Comparison of ENCODE assay signal across 9 mouse cellular contexts in the genomic region with DNA sequence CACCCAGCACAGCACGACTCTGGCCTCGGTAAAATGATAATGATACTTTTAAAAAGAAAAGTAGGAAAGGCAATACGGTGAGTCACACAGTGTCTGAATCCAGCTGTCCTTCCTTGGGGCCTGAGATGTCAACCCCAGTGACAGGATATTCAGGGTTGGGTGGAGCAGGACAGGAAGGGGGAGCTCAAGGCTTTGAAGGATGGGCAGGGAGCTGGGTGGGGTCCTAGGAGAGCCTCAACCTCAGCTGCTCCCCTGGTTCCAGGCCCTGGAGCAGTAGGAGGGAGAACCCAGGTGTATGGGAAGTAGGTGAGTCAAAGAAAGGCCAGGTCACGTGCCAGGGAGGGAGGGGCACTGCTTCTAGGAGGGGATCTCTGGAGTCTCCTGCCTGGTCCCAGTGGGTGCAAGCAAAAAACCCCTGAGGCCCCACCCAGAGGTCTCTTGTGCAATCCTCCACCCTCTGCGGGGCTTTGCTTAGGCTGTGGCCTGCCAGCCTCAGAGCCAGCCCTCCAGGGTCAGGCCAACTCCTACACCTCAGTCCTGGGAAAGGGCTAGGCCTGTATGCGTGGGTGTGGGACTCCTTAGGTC. TPM values are rescaled to one million over a fixed set of nuclear protein-coding genes. Genes with fewer than 3 reads are reported as not detected.
DNase-seq lines count a peak whose midpoint lies in the region; ATAC-seq and TF ChIP-seq lines count a peak whose summit lies in the region.
"Had no signal": no experiment of that assay in that cellular context is flagged by ENCODE, and none has a peak within 500 bp of the region (broad histone marks: within the 10 kb centered on the region; RNA-seq: fewer than 3 reads in every experiment).

No protein-coding gene starts in this region.

- peaks cover 34% of the 10 kb centered on the region for H3K4me1 ChIP-seq in liver, embryonic 11.5 days (replicated peaks; ENCODE audit: control insufficient read depth, insufficient read depth, low read length)
- peaks cover 82% of the 10 kb centered on the region for H3K4me1 ChIP-seq in embryonic facial prominence, embryonic 10.5 days
- peaks cover 56% of the 10 kb centered on the region for H3K4me1 ChIP-seq in intestine, embryonic 15.5 days (replicated peaks)

- no peak overlapping the region for H3K4me2 ChIP-seq in liver, embryonic 11.5 days
- no peak overlapping the region for H3K4me2 ChIP-seq in intestine, embryonic 15.5 days (replicated peaks)
- peak overlapping the region; percentile 84 for H3K4me2 ChIP-seq in myocyte (ENCODE audit: low read depth)

- peak overlapping the region; percentile 5; the same call in 1 of the 2 replicates for H3K27ac ChIP-seq in liver, embryonic 11.5 days (ENCODE audit: low read depth, low read length)
- H3K27ac ChIP-seq in embryonic facial prominence, embryonic 10.5 days (replicated peaks): peak overlapping the region; percentile 86
- H3K27ac ChIP-seq in intestine, embryonic 15.5 days: peak overlapping the region; percentile 56

- no peak for TF ChIP-seq POLR2A in myocyte (IDR thresholded peaks at IDR 0.05; ENCODE audit: insufficient read length, low read depth)

- no peak overlapping the region for H3K4me3 ChIP-seq in liver, embryonic 11.5 days (ENCODE audit: low read depth, low read length)
- no peak overlapping the region for H3K4me3 ChIP-seq in embryonic facial prominence, embryonic 10.5 days
- H3K4me3 ChIP-seq in intestine, embryonic 15.5 days (replicated peaks): no peak overlapping the region
- H3K4me3 ChIP-seq in myocyte: peak overlapping the region; percentile 3

- H3K27me3 ChIP-seq in liver, embryonic 11.5 days (replicated peaks; ENCODE audit: control insufficient read depth, insufficient read depth, low read length): peaks cover 17% of the 10 kb centered on the region
- H3K27me3 ChIP-seq in embryonic facial prominence, embryonic 10.5 days (replicated peaks; ENCODE audit: low read depth, poor library complexity, severe bottlenecking): peaks cover 21% of the 10 kb centered on the region
- no peaks in the 10 kb centered on the region for H3K27me3 ChIP-seq in intestine, embryonic 15.5 days (replicated peaks)
- no peaks in the 10 kb centered on the region for H3K27me3 ChIP-seq in myocyte (ENCODE audit: control insufficient read depth, insufficient read depth, insufficient read length)

- no peaks in the 10 kb centered on the region for H3K36me3 ChIP-seq in liver, embryonic 11.5 days (ENCODE audit: control insufficient read depth, insufficient read depth, low read length)
- no peaks in the 10 kb centered on the region for H3K36me3 ChIP-seq in embryonic facial prominence, embryonic 10.5 days (replicated peaks)
- no peaks in the 10 kb centered on the region for H3K36me3 ChIP-seq in intestine, embryonic 15.5 days
- H3K36me3 ChIP-seq in myocyte (ENCODE audit: control insufficient read depth, insufficient read depth): no peaks in the 10 kb centered on the region

- H3ac ChIP-seq in myocyte (ENCODE audit: control insufficient read depth, insufficient read length): no peak overlapping the region

- 0 out of 2 replicates have a peak overlapping the region, but pooled peaks have one; percentile 20 for H3K9ac ChIP-seq in liver, embryonic 11.5 days (ENCODE audit: low read depth, low read length)
- no peak overlapping the region for H3K9ac ChIP-seq in intestine, embryonic 15.5 days

- WGBS in liver, embryonic 11.5 days: 45% methylated on average over 6 of the region's 6 CpGs
- WGBS in embryonic facial prominence, embryonic 10.5 days: 75% methylated on average over 6 of the region's 6 CpGs
- 38% methylated on average over 6 of the region's 6 CpGs for WGBS in intestine, embryonic 15.5 days

- intact Hi-C loops in left cerebral cortex, postnatal 36 days (cut with DNase I): no loop called here
- intact Hi-C loops in gastrocnemius, postnatal 36 days (cut with DNase I): no loop called here

- H3K9me3 ChIP-seq in liver, embryonic 11.5 days (ENCODE audit: control insufficient read depth, low read length): no peaks in the 10 kb centered on the region
- H3K9me3 ChIP-seq in embryonic facial prominence, embryonic 10.5 days: no peaks in the 10 kb centered on the region
- H3K9me3 ChIP-seq in intestine, embryonic 15.5 days: no peaks in the 10 kb centered on the region

- no peak for DNase-seq in liver, embryonic 11.5 days (ENCODE audit: low spot score)
- no peak for DNase-seq in liver
- DNase-seq in embryonic facial prominence, embryonic 10.5 days (ENCODE audit: low spot score): no peak
- no peak for DNase-seq in left cerebral cortex, postnatal 36 days (ENCODE audit: low spot score in 2 of 2)
- DNase-seq in gastrocnemius, postnatal 25 days: no peak
- DNase-seq in gastrocnemius, postnatal 36 days: no peak

- no peak for ATAC-seq in liver, embryonic 11.5 days (replicated peaks; ENCODE audit: low FRiP score)
- ATAC-seq in intestine, embryonic 15.5 days: peak; percentile 13; the same call in 1 of the 2 replicates
- ATAC-seq: inflammation-experienced regulatory T-cells, adult 6 months had no signal

- no peaks in the 10 kb centered on the region for H3K79me2 ChIP-seq in myocyte (ENCODE audit: control insufficient read depth, insufficient read depth)

TF ChIP-seq in myocyte, 11 proteins besides CTCF, POLR2A, EP300 and RAD21:
- TF ChIP-seq MYOD1 (IDR thresholded peaks at IDR 0.05; ENCODE audit: control insufficient read depth in 1 of 3, insufficient read length in 2 of 3, low read depth in 2 of 3) (peak in 2 of 3 experiments; percentile 18 to 52), TCF12 (IDR thresholded peaks at IDR 0.05; ENCODE audit: insufficient read depth, poor library complexity, severe bottlenecking) (no peak), POLR2AphosphoS2 (IDR thresholded peaks at IDR 0.05; ENCODE audit: insufficient read length, low read depth) (no peak), TCF3 (IDR thresholded peaks at IDR 0.05; ENCODE audit: insufficient read length, low read depth) (no peak), REST (IDR thresholded peaks at IDR 0.05; ENCODE audit: insufficient read depth, insufficient read length) (no peak), MYOG (IDR thresholded peaks at IDR 0.05; ENCODE audit: control insufficient read depth in 1 of 3, insufficient read depth in 1 of 3, insufficient read length in 2 of 3, low read depth in 2 of 3) (peak in 1 of 3 experiments; percentile 61), MAX (IDR thresholded peaks at IDR 0.05; ENCODE audit: low read depth) (no peak), CEBPB (IDR thresholded peaks at IDR 0.05; ENCODE audit: insufficient read depth, poor library complexity, severe bottlenecking) (peak; percentile 92), USF1 (IDR thresholded peaks at IDR 0.05; ENCODE audit: low read depth) (peak; percentile 79), SRF (IDR thresholded peaks at IDR 0.05; ENCODE audit: control insufficient read depth, insufficient read length, low read depth) (no peak), E2F4 (IDR thresholded peaks at IDR 0.05; ENCODE audit: insufficient read depth) (no peak)
TF ChIP-seq in myocyte: peak in this region for 4.

RNA-seq across cellular contexts. Expression of gene Id1, which starts 9.2 kb away (rescaled TPM):
- polyA plus RNA-seq in liver, embryonic 11.5 days (2014; fragmentation: Nextera tagmentation; extraction: Ambion mirVana): 52.7 and 56.3 TPM in 2 replicates
- 161 and 182 TPM in 2 replicates for polyA plus RNA-seq in embryonic facial prominence, embryonic 10.5 days (2016; fragmentation: Nextera tagmentation; extraction: Ambion mirVana)
- 102 and 116 TPM in 2 replicates for polyA plus RNA-seq in intestine, embryonic 15.5 days (2015; fragmentation: Nextera tagmentation; extraction: Ambion mirVana)
- polyA plus RNA-seq in myocyte (2012; fragmentation: generic; extraction: Trizol): 59.5 TPM
- 10 to 100 TPM; 22.9 to 23.9 TPM for total RNA-seq in left cerebral cortex, postnatal 36 days (2021)
- 10 to 100 TPM in 1 of 2 experiments, 1 to 10 TPM in 1; 9.7 to 14.0 TPM for total RNA-seq in gastrocnemius, postnatal 25 days (2021)
- total RNA-seq in gastrocnemius, postnatal 36 days (2021): 10 to 100 TPM; 11.5 to 17.7 TPM

RNA-seq across cellular contexts. Expression of gene Cox4i2, which starts 27.1 kb away (rescaled TPM):
- polyA plus RNA-seq in liver, embryonic 11.5 days (2014; fragmentation: Nextera tagmentation; extraction: Ambion mirVana): 6.7 and 8.5 TPM in 2 replicates
- polyA plus RNA-seq in embryonic facial prominence, embryonic 10.5 days (2016; fragmentation: Nextera tagmentation; extraction: Ambion mirVana): 9.9 and 10.1 TPM in 2 replicates
- 12.2 and 14.2 TPM in 2 replicates for polyA plus RNA-seq in intestine, embryonic 15.5 days (2015; fragmentation: Nextera tagmentation; extraction: Ambion mirVana)
- not detected for polyA plus RNA-seq in myocyte (2012; fragmentation: generic; extraction: Trizol)
- 1 to 10 TPM; 1.7 to 1.8 TPM for total RNA-seq in left cerebral cortex, postnatal 36 days (2021)
- total RNA-seq in gastrocnemius, postnatal 25 days (2021): 1 to 10 TPM; 2.2 to 2.7 TPM
- total RNA-seq in gastrocnemius, postnatal 36 days (2021): 1 to 10 TPM; 2.9 TPM
- polyA plus RNA-seq: inflammation-experienced regulatory T-cells, adult 6 months had no signal

RNA-seq across cellular contexts. Expression of gene Mcts2, which starts 40.0 kb away (rescaled TPM):
- 31.5 and 37.1 TPM in 2 replicates for polyA plus RNA-seq in liver, embryonic 11.5 days (2014; fragmentation: Nextera tagmentation; extraction: Ambion mirVana)
- polyA plus RNA-seq in embryonic facial prominence, embryonic 10.5 days (2016; fragmentation: Nextera tagmentation; extraction: Ambion mirVana): 37.6 and 40.2 TPM in 2 replicates
- 26.3 and 26.8 TPM in 2 replicates for polyA plus RNA-seq in intestine, embryonic 15.5 days (2015; fragmentation: Nextera tagmentation; extraction: Ambion mirVana)
- 27.0 TPM for polyA plus RNA-seq in myocyte (2012; fragmentation: generic; extraction: Trizol)
- total RNA-seq in left cerebral cortex, postnatal 36 days (2021): 10 to 100 TPM; 17.0 to 18.9 TPM
- total RNA-seq in gastrocnemius, postnatal 25 days (2021): 10 to 100 TPM; 11.3 to 11.5 TPM
- 10 to 100 TPM in 1 of 2 experiments, 1 to 10 TPM in 1; 9.6 to 12.1 TPM for total RNA-seq in gastrocnemius, postnatal 36 days (2021)

RNA-seq across cellular contexts. Expression of gene H13, which starts 57.6 kb away (rescaled TPM):
- 88.6 and 92.1 TPM in 2 replicates for polyA plus RNA-seq in liver, embryonic 11.5 days (2014; fragmentation: Nextera tagmentation; extraction: Ambion mirVana)
- polyA plus RNA-seq in embryonic facial prominence, embryonic 10.5 days (2016; fragmentation: Nextera tagmentation; extraction: Ambion mirVana): 102 and 110 TPM in 2 replicates
- polyA plus RNA-seq in intestine, embryonic 15.5 days (2015; fragmentation: Nextera tagmentation; extraction: Ambion mirVana): 115 and 120 TPM in 2 replicates
- 190 TPM for polyA plus RNA-seq in myocyte (2012; fragmentation: generic; extraction: Trizol)
- total RNA-seq in left cerebral cortex, postnatal 36 days (2021): 10 to 100 TPM; 72.2 to 75.4 TPM
- 10 to 100 TPM; 29.5 to 38.6 TPM for total RNA-seq in gastrocnemius, postnatal 25 days (2021)
- 10 to 100 TPM; 30.1 to 35.1 TPM for total RNA-seq in gastrocnemius, postnatal 36 days (2021)

Comparison
In these comparisons a context has a peak if more than half of its experiments do, and no peak if none do; other contexts are left out.
1. H3K27ac ChIP-seq: peak in every context shown above with its lines; median percentile 86 in embryonic facial prominence, embryonic 10.5 days; 56 in intestine, embryonic 15.5 days; 5 in liver, embryonic 11.5 days.